25 mouse cellular contexts compared by ENCODE assay signal in genomic region chr17:71049292-71049691, GRCm38 (mm10). TPM values are rescaled to one million over a fixed set of nuclear protein-coding genes. Genes with fewer than 3 reads are reported as not detected.
DNase-seq lines count a peak whose midpoint lies in the region; ATAC-seq and TF ChIP-seq lines count a peak whose summit lies in the region.
"Had no signal": no experiment of that assay in that cellular context is flagged by ENCODE, and none has a peak within 500 bp of the region (broad histone marks: within the 10 kb centered on the region; RNA-seq: fewer than 3 reads in every experiment).

No protein-coding gene starts in this region.

- H3ac ChIP-seq in C2C12 (ENCODE audit: control insufficient read depth, insufficient read length, low read depth) (no peak overlapping the region), myocyte (ENCODE audit: control insufficient read depth, insufficient read length) (no peak overlapping the region)

- H3K27ac ChIP-seq in liver, embryonic 12.5 days = no peak overlapping the region

- no peaks in the 10 kb centered on the region for H3K27me3 ChIP-seq in C2C12 (ENCODE audit: control insufficient read depth, insufficient read depth, insufficient read length)
- H3K27me3 ChIP-seq in myocyte (ENCODE audit: control insufficient read depth, insufficient read depth, insufficient read length) = no peaks in the 10 kb centered on the region
- no peaks in the 10 kb centered on the region for H3K27me3 ChIP-seq in liver, embryonic 12.5 days (replicated peaks)
- H3K27me3 ChIP-seq: CH12.LX, Patski had no signal

- no peak overlapping the region for H3K9ac ChIP-seq in liver, embryonic 12.5 days

- H3K36me3 ChIP-seq in C2C12 (ENCODE audit: control insufficient read depth, insufficient read depth) (no peaks in the 10 kb centered on the region), myocyte (ENCODE audit: control insufficient read depth, insufficient read depth) (no peaks in the 10 kb centered on the region)
- H3K36me3 ChIP-seq in liver, embryonic 12.5 days = no peaks in the 10 kb centered on the region
- H3K36me3 ChIP-seq: G1E had no signal

- peak; percentile 16 for DNase-seq in Muller cell, postnatal 12 days (ENCODE audit: inconsistent ontology term)
- DNase-seq in NIH3T3 (ENCODE audit: low read depth) = peak; percentile 27
- DNase-seq in heart, adult 8-10 months (ENCODE audit: low spot score) = no peak
- DNase-seq in lung, postnatal 36 days = no peak
- no peak for DNase-seq in spleen, postnatal 36 days (ENCODE audit: low spot score in 2 of 2)
- DNase-seq: adrenal gland, adult 2 months; adrenal gland, adult 8-10 months; adrenal gland, postnatal 10 days; adrenal gland, postnatal 14 days; adrenal gland, postnatal 25 days; adrenal gland, postnatal 36 days; B cell, adult 2 months; cerebellum, adult 11 months; cerebellum, adult 11-12 months; cerebellum, adult 18-20 months; cerebellum, adult 2 months; cerebellum, adult 8-10 months had no signal

- H3K4me1 ChIP-seq in liver, embryonic 12.5 days = no peaks in the 10 kb centered on the region

- no peak overlapping the region for H3K4me2 ChIP-seq in myocyte (ENCODE audit: low read depth)
- no peak overlapping the region for H3K4me2 ChIP-seq in liver, embryonic 12.5 days

- WGBS in liver, embryonic 12.5 days (ENCODE audit: insufficient replicate concordance) = 68% methylated on average over 8 of the region's 8 CpGs

- TF ChIP-seq POLR2A in myocyte (IDR thresholded peaks at IDR 0.05; ENCODE audit: insufficient read length, low read depth) = no peak

- no peak for TF ChIP-seq CTCF in C2C12 (IDR thresholded peaks at IDR 0.05; ENCODE audit: control insufficient read depth, insufficient read depth, insufficient read length)

- H3K79me3 ChIP-seq in C2C12 (ENCODE audit: low read depth) = no peaks in the 10 kb centered on the region

- no peak for ATAC-seq in liver, embryonic 12.5 days
- ATAC-seq: activated CD4-positive, CD25-positive, alpha-beta regulatory T cell, adult 4 months; CD4-positive, CD25-positive, alpha-beta regulatory T cell, adult 4 months; Patski had no signal

- no peaks in the 10 kb centered on the region for H3K9me3 ChIP-seq in liver, embryonic 12.5 days (replicated peaks)
- H3K9me3 ChIP-seq: G1E had no signal

- no peak overlapping the region for H3K4me3 ChIP-seq in C2C12 (ENCODE audit: insufficient read depth, poor library complexity, severe bottlenecking)
- no peak overlapping the region for H3K4me3 ChIP-seq in myocyte
- no peak overlapping the region for H3K4me3 ChIP-seq in liver, embryonic 12.5 days

- H3K79me2 ChIP-seq in C2C12 (ENCODE audit: control insufficient read depth, insufficient read depth) (no peaks in the 10 kb centered on the region), myocyte (ENCODE audit: control insufficient read depth, insufficient read depth) (no peaks in the 10 kb centered on the region)

TF ChIP-seq in C2C12, 6 proteins besides CTCF, POLR2A, EP300 and RAD21:
- TF ChIP-seq FOSL1 (IDR thresholded peaks at IDR 0.05; ENCODE audit: insufficient read depth, low read length, poor library complexity, severe bottlenecking) = no peak
- no peak for TF ChIP-seq MAX (IDR thresholded peaks at IDR 0.05)
- TF ChIP-seq CEBPB (IDR thresholded peaks at IDR 0.05; ENCODE audit: low read depth) = no peak
- TF ChIP-seq MYOG (IDR thresholded peaks at IDR 0.05; ENCODE audit: control insufficient read depth, extremely low read depth, insufficient read length) = no peak
- TF ChIP-seq MYOD1 (IDR thresholded peaks at IDR 0.05; ENCODE audit: control insufficient read depth, insufficient read length, low read depth) = peak; percentile 77
- TF ChIP-seq USF1 (IDR thresholded peaks at IDR 0.05; ENCODE audit: low read depth) = peak; percentile 61
TF ChIP-seq in C2C12: peak in this region for 2.

TF ChIP-seq in myocyte, 11 proteins besides CTCF, POLR2A, EP300 and RAD21:
- TF ChIP-seq MYOD1 (IDR thresholded peaks at IDR 0.05; ENCODE audit: control insufficient read depth in 1 of 3, insufficient read length in 2 of 3, low read depth in 2 of 3) (peak in 2 of 3 experiments; percentile 71 to 79), TCF12 (IDR thresholded peaks at IDR 0.05; ENCODE audit: insufficient read depth, poor library complexity, severe bottlenecking) (no peak), USF1 (IDR thresholded peaks at IDR 0.05; ENCODE audit: low read depth) (peak; percentile 73), MYOG (IDR thresholded peaks at IDR 0.05; ENCODE audit: control insufficient read depth in 1 of 3, insufficient read depth in 1 of 3, insufficient read length in 2 of 3, low read depth in 2 of 3) (peak in 2 of 3 experiments; percentile 52 to 77)

RNA-seq across cellular contexts. Expression of gene Myl12a, which starts 46.6 kb away (rescaled TPM):
- polyA plus RNA-seq in C2C12 (2012; fragmentation: generic; extraction: Trizol) (770 TPM), myocyte (2012; fragmentation: generic; extraction: Trizol) (880 TPM)
- total RNA-seq in heart, adult 8-10 months (2022) = 1,000 to 10,000 TPM in 3 of 4 experiments, 100 to 1,000 TPM in 1; 878 to 1,206 (median 1,167) TPM
- 292 TPM in 2 replicates for polyA plus RNA-seq in liver, embryonic 12.5 days (2016; fragmentation: Nextera tagmentation; extraction: Ambion mirVana)

RNA-seq across cellular contexts. Expression of gene Myom1, which starts 46.9 kb away (rescaled TPM):
- 0.35 TPM for polyA plus RNA-seq in C2C12 (2012; fragmentation: generic; extraction: Trizol)
- polyA plus RNA-seq in myocyte (2012; fragmentation: generic; extraction: Trizol) = 52.7 TPM
- 1,000 to 10,000 TPM; 1,005 to 1,153 (median 1,086) TPM for total RNA-seq in heart, adult 8-10 months (2022)
- 3.5 and 3.9 TPM in 2 replicates for polyA plus RNA-seq in liver, embryonic 12.5 days (2016; fragmentation: Nextera tagmentation; extraction: Ambion mirVana)

Comparison
In these comparisons a context has a peak if more than half of its experiments do, and no peak if none do; other contexts are left out.
1. DNase-seq: peak in Muller cell, postnatal 12 days (single experiment) and NIH3T3 (single experiment); none in heart, adult 8-10 months (single experiment), lung, postnatal 36 days (single experiment) and spleen, postnatal 36 days (0 of 2).
2. RNA of gene Myom1, which starts 46.9 kb away (polyA plus RNA-seq): 52.7 TPM in myocyte (single experiment); 3.5 to 3.9 TPM in liver, embryonic 12.5 days and 0.35 TPM in C2C12 (single experiment); every median in the first group is over 10 times any median in the second.